Mouse (Mus musculus) lung, embryonic 15.5 days (tissue): ENCODE measurements at regions not wholly inside any gene's neighbourhood (a gene's known extent, or its start where the extent isn't known, plus 50 kb on each side); places are given as distances from the start of the nearest gene placed in this dataset.

Experiments used
- ATAC-seq: fragments of 200-750 bp; cut with Nextera tagmentation; 2 replicates; pipeline ENCODE4 v1.8.0; 2017; ENCODE audit warnings: moderate number of reproducible peaks, borderline replicate concordance; ENCODE audit not compliant: low FRiP score, low TSS enrichment; ENCODE audit errors: extremely low read depth
- H3K27ac ChIP-seq: fragments of 300-500 bp; sonication (generic); 2 replicates; pipeline ENCODE4 v1.5.1; 2015; ENCODE audit warnings: moderate library complexity, mild to moderate bottlenecking, inconsistent platforms
- H3K27me3 ChIP-seq: fragments of 300-500 bp; sonication (generic); 2 replicates; pipeline ENCODE4 v1.6.1; 2015; ENCODE audit warnings: inconsistent platforms
- H3K36me3 ChIP-seq: fragments of 300-500 bp; sonication (generic); 2 replicates; pipeline ENCODE4 v1.6.1; 2015; ENCODE audit warnings: inconsistent platforms
- H3K4me1 ChIP-seq: fragments of 300-500 bp; sonication (generic); 2 replicates; pipeline ENCODE4 v1.6.1; 2015; ENCODE audit warnings: inconsistent platforms
- H3K4me2 ChIP-seq: fragments of 300-500 bp; sonication (generic); 2 replicates; pipeline ENCODE4 v1.6.1; 2015; ENCODE audit warnings: inconsistent platforms, mild to moderate bottlenecking, moderate library complexity
- H3K4me3 ChIP-seq: fragments of 300-500 bp; sonication (generic); 2 replicates; pipeline ENCODE4 v1.5.1; 2015; ENCODE audit warnings: mild to moderate bottlenecking, inconsistent platforms
- H3K9ac ChIP-seq: fragments of 300-500 bp; sonication (generic); 2 replicates; pipeline ENCODE4 v1.6.1; 2015; ENCODE audit warnings: inconsistent platforms
- H3K9me3 ChIP-seq: fragments of 300-500 bp; sonication (generic); 2 replicates; pipeline ENCODE4 v1.6.1; 2016; ENCODE audit warnings: inconsistent platforms
- WGBS: fragments of 180-500 bp; shearing (Covaris S2); methylation state at CpG from one replicate; pipeline ENCODE4 v1.1.7; 2015; 5-methylcytosine and 5-hydroxymethylcytosine counted together

DNA sequence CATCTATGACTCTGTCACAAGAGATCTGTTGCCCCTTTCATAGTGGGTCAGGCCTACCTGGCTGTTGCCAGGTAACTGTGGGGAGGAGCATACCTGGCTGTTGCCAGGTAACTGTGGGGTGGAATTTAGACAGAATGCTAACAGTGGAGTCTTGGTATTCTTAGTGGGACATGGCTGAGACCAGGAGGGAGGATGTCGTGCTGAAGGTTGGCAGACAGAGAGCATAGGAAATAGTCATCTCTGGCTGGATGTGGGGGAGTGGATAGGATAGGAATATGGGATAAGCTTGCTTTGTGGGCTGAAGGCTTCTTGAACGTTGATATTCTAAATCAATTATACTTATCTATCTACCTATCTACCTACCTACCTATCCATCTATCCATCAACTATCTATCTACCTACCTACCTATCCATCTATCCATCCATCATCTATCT, 79.2 kb upstream of the Cpsf6 start:
- Histone ChIP-seq H3K4me3 (no peak overlapping the region), H3K4me1 (peaks cover 23% of the 10 kb centered on the region), H3K9me3 (no peaks in the 10 kb centered on the region), H3K9ac (no peak overlapping the region), H3K36me3 (no peaks in the 10 kb centered on the region), H3K4me2 (no peak overlapping the region), H3K27me3 (no peaks in the 10 kb centered on the region), H3K27ac (no peak overlapping the region)
- no peak for ATAC-seq
- WGBS, result 69% methylated on average over 2 of the region's 2 CpGs

GRCm38 (mm10) chr10:117458271-117459040, 78.6 kb upstream of the Cpsf6 start:
- Histone ChIP-seq H3K9me3 (no peaks in the 10 kb centered on the region), H3K4me3 (no peak overlapping the region)
- WGBS, result 73% methylated on average over 11 of the region's 11 CpGs

GRCm38 (mm10) chr10:117457701-117457950, 77.8 kb upstream of the Cpsf6 start:
- H3K4me2 ChIP-seq, result no peak overlapping the region
- H3K4me1 ChIP-seq, result peaks cover 23% of the 10 kb centered on the region
- no peaks in the 10 kb centered on the region for H3K36me3 ChIP-seq
- no peak overlapping the region for H3K4me3 ChIP-seq
- ATAC-seq, result no peak
- H3K9ac ChIP-seq, result no peak overlapping the region
- H3K27me3 ChIP-seq, result no peaks in the 10 kb centered on the region
- H3K9me3 ChIP-seq, result no peaks in the 10 kb centered on the region
- WGBS, result 66% methylated on average over 2 of the region's 2 CpGs
- peak overlapping the region; percentile 89; the same call in 1 of the 2 replicates for H3K27ac ChIP-seq

More at GRCm38 (mm10) chr10:117458271-117459040, 78.6 kb upstream of the Cpsf6 start:
- H3K27ac ChIP-seq, result no peak overlapping the region
- no peak for ATAC-seq
- no peaks in the 10 kb centered on the region for H3K36me3 ChIP-seq
- H3K27me3 ChIP-seq, result no peaks in the 10 kb centered on the region
- H3K9ac ChIP-seq, result no peak overlapping the region
- no peak overlapping the region for H3K4me2 ChIP-seq
- H3K4me1 ChIP-seq, result peaks cover 23% of the 10 kb centered on the region

DNA sequence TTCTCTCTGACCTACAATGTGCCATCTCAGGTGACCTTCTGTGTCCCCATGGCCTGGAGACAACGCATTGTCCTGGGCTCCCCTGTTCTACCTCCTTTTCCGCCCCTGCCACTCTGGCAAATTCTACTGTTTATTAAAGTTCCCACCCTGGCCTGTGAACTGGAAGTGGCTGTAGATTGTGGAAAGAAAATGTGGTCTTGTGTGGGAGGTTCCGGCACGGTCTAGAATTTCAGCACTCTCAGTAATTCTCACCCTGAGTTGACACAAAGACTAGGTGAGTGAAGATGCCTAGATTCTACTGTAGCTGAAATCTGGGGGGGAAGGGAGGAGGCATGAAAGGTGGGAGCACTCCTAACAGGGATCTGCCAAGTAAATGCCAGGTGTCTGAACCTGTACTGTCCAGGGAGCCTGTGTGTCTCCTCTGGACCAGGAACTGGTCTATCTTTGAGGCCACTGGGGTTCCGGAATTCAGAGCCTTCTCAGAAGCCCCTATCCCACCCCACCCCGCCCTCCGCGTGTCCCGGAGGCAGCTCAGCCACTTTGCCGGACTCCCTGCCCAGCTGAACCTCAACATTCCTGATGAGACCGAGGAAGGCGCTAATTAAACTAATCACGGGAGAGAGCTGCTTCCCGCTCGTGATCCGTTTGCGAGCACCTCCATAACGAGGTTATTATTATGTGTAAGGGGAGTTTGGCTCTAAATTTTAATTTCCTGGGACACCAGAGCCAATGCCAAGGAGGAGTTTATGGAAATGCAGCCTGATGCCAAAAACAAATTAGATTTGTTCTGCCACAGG, 77.3 kb upstream of the Cpsf6 start:
- Histone ChIP-seq H3K9me3 (no peaks in the 10 kb centered on the region), H3K4me2 (no peak overlapping the region), H3K9ac (no peak overlapping the region), H3K4me1 (peaks cover 24% of the 10 kb centered on the region), H3K36me3 (no peaks in the 10 kb centered on the region), H3K27ac (peak overlapping the region; percentile 89), H3K27me3 (no peaks in the 10 kb centered on the region), H3K4me3 (no peak overlapping the region)
- no peak for ATAC-seq
- 39% methylated on average over 18 of the region's 18 CpGs for WGBS

DNA sequence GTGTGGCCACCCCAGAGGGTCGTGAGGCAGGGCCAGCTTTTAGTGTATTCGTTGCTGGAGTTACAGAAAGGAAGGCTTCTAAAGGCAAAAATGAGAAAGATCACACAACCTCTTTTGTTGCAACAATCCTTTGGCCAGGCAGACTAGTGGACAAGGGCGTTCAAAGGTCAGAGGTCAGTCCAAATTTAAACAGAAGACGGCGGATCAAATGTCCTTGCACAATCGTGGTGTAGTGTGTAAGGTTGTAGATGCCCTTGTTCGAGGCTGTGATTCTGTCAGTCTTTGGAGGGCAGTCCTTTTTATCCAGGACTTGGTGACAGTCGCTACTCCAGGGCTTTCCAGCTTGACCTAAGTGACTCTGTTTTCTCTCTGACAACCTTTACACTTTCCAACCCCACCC, 76.6 kb upstream of the Cpsf6 start:
- peak overlapping the region; percentile 89 for H3K27ac ChIP-seq

GRCm38 (mm10) chr10:117455595-117456302, 75.9 kb upstream of the Cpsf6 start:
- Histone ChIP-seq H3K4me3 (no peak overlapping the region), H3K4me1 (peaks cover 23% of the 10 kb centered on the region), H3K36me3 (no peaks in the 10 kb centered on the region), H3K4me2 (no peak overlapping the region), H3K27ac (peak overlapping the region; percentile 89), H3K27me3 (no peaks in the 10 kb centered on the region), H3K9ac (no peak overlapping the region), H3K9me3 (no peaks in the 10 kb centered on the region)
- 41% methylated on average over 9 of the region's 9 CpGs for WGBS
- ATAC-seq, result peak; percentile 80

More for the DNA sequence above, 76.6 kb upstream of the Cpsf6 start:
- WGBS, result 43% methylated on average over 8 of the region's 8 CpGs
- Histone ChIP-seq H3K9me3 (no peaks in the 10 kb centered on the region), H3K27me3 (no peaks in the 10 kb centered on the region), H3K36me3 (no peaks in the 10 kb centered on the region), H3K9ac (no peak overlapping the region), H3K4me1 (peaks cover 22% of the 10 kb centered on the region), H3K4me3 (no peak overlapping the region), H3K4me2 (no peak overlapping the region)
- ATAC-seq, result no peak

DNA sequence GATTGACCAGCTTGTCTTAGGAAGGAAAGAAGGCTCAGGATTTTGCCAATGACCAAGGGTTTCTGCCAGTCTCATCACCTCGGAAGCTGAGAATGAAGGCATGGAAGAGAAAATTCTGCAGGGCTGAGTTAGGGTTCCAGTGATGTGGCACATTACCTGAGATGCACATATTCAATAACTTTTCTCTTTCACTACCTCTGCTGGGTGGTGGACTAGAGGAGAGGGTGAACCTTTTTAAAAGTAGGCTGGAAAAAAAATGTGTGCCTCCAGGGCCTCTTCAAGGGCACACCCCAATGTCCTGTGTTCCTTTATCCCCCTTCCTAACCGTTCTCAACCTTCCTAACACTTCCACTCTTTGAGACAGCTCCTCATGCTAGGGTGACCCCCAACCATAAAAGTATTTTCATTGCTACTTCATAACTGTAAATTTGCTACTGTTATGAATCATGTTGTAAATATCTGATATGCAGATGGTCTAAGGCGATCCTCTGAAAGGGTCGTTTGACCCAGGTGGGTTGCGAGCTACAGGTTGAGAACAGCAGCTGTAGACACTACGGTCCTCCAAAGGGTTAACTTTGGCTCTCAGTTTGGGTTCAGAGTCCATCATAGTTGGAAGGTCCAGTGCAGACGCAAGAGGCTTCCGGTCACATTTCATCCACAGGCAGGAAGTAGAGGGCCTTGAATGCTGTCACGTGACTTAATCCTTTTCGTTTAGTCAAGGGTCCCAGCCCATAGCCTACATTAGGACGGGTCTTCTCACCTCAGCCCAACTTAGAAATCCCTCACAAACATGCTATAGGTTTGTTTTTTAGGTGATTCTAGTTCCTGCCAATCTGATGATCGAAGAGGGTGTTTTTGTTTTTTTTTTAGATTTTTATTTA, 75.1 kb upstream of the Cpsf6 start:
- 57% methylated on average over 12 of the region's 12 CpGs for WGBS
- H3K27ac ChIP-seq, result peak overlapping the region; percentile 35

DNA sequence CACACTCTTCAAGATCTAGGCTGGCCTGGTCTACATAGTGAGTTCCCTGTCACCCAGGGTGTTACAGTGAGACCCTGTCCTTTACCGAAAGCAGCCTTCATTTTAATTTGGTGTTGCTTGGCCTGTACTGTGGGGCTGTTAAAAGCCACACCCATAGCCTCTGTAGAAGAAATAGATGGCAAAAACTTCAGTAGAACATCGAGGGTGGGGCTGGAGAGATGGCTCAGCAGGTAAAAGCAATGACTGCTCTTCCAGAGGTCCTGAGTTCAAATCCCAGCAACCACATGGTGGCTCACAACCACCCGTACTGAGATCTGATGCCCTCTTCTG, 74.3 kb upstream of the Cpsf6 start:
- H3K9ac ChIP-seq, result no peak overlapping the region
- no peaks in the 10 kb centered on the region for H3K36me3 ChIP-seq
- H3K9me3 ChIP-seq, result no peaks in the 10 kb centered on the region
- no peak overlapping the region for H3K4me3 ChIP-seq
- no peak for ATAC-seq
- H3K4me2 ChIP-seq, result no peak overlapping the region
- H3K27me3 ChIP-seq, result no peaks in the 10 kb centered on the region
- no peak overlapping the region for H3K27ac ChIP-seq
- WGBS, result 79% methylated on average over 3 of the region's 3 CpGs
- H3K4me1 ChIP-seq, result peaks cover 25% of the 10 kb centered on the region

More for the DNA sequence above, 75.1 kb upstream of the Cpsf6 start:
- H3K4me3 ChIP-seq, result no peak overlapping the region
- H3K36me3 ChIP-seq, result no peaks in the 10 kb centered on the region
- H3K4me2 ChIP-seq, result no peak overlapping the region
- no peak for ATAC-seq
- H3K4me1 ChIP-seq, result peaks cover 25% of the 10 kb centered on the region
- no peak overlapping the region for H3K9ac ChIP-seq
- H3K27me3 ChIP-seq, result no peaks in the 10 kb centered on the region
- H3K9me3 ChIP-seq, result no peaks in the 10 kb centered on the region

- Histone ChIP-seq H3K27ac (no peak overlapping the region), H3K9me3 (no peaks in the 10 kb centered on the region), H3K9ac (no peak overlapping the region), H3K4me3 (no peak overlapping the region), H3K27me3 (no peaks in the 10 kb centered on the region), H3K4me2 (no peak overlapping the region), H3K4me1 (peaks cover 25% of the 10 kb centered on the region), H3K36me3 (no peaks in the 10 kb centered on the region)
- no peak for ATAC-seq
- 79% methylated on average over 7 of the region's 7 CpGs for WGBS
Measured at GRCm38 (mm10) chr10:117453406-117454170, 73.8 kb upstream of the Cpsf6 start.

DNA sequence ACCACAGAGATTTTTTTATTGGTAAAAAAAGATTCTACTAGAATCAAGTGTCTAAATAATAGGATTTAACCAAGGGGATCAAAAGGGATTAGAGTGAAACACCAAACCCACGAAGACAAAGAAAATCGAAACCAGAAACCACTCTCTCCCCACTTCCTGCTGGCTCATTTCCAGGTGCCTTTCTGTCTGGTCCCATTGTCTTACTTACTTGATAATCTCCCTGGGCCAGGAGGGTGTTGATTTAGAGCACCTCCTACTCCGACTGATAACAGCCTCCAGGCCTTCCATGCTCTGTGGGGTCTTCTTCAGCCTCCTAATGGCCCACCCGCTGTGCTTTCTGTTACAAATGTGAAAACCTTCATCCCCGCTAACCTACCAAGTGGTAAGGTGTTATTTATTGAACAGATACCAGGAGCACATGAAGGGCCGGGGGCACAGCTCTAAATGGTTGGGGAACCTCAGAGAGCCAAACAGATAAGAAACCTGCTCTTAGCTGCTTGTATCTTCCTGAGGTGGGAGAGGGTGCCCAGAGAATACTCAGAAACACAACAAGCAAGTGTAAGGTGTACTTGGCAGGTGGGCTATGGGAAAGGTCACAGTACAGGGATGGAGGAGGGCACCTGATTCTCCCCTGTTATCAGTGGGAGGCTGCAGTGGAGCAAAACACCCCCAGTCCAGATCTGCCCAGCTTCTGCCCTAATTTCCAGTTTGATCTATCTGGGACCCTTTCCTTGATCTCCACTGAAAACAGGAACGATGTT, 72.6 kb upstream of the Cpsf6 start:
- no peaks in the 10 kb centered on the region for H3K9me3 ChIP-seq
- no peak overlapping the region for H3K4me3 ChIP-seq
- 45% methylated on average over 7 of the region's 7 CpGs for WGBS
- no peak overlapping the region for H3K4me2 ChIP-seq
- H3K4me1 ChIP-seq, result peaks cover 21% of the 10 kb centered on the region
- H3K27me3 ChIP-seq, result no peaks in the 10 kb centered on the region
- no peak overlapping the region for H3K27ac ChIP-seq
- no peak for ATAC-seq
- H3K36me3 ChIP-seq, result no peaks in the 10 kb centered on the region
- no peak overlapping the region for H3K9ac ChIP-seq
